ENCODE assay signal across 7 mouse cellular contexts in the genomic region with DNA sequence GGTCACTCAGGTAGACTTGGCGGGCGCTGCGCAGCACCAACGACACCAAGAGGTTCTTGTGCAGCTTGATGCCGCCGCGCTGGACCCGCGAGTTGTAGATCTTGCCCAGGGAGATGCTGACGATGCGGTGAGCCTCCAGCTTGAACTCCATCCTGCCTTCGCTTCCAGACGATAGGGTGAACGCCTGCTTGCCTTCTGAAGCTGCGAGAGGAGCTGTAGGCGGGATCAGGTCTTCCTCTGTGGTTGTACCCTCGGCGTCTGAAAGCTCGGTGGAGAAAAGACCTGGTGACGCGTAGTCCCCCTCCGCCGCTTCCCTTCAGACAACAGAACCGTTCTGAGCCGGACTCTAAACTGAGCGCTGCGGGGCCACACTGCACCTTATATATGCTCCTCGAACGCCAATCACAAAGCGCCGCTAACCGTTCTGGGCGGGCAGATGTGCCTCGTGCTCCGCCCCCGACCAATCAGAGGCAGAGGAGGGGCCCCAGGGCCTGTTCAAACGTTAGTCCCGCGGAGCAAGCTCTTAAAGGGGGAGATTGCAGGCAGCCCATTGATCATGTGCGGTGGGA. TPM values are rescaled to one million over a fixed set of nuclear protein-coding genes. Genes with fewer than 3 reads are reported as not detected.
DNase-seq lines count a peak whose midpoint lies in the region; ATAC-seq lines count a peak whose summit lies in the region.

TSS of gene Ier5 (minus strand) at position 357 of the 569 bp plus-strand sequence.

- no peaks in the 10 kb centered on the region for H3K9me3 ChIP-seq in intestine, embryonic 15.5 days
- H3K9me3 ChIP-seq in midbrain, embryonic 10.5 days (replicated peaks), result no peaks in the 10 kb centered on the region

- peak; percentile 97 to 100 for DNase-seq in adrenal gland, adult (ENCODE audit: inconsistent age in 2 of 2, low spot score in 1 of 2)
- peak; percentile 100 for DNase-seq in embryo, embryonic 10.5 days (ENCODE audit: low spot score)
- peak; percentile 96 for DNase-seq in gastrocnemius, postnatal 25 days
- peak; percentile 95 to 98 for DNase-seq in left cerebral cortex, postnatal 25 days (ENCODE audit: low spot score in 2 of 2)
- peak; percentile 97 for DNase-seq in midbrain, embryonic 10.5 days (ENCODE audit: low spot score)
- peak; percentile 91 for DNase-seq in right cerebral cortex, postnatal 4 days

- H3K4me1 ChIP-seq in intestine, embryonic 15.5 days (replicated peaks), result peaks cover 4% of the 10 kb centered on the region; the same call in 1 of the 2 replicates
- peaks cover 30% of the 10 kb centered on the region for H3K4me1 ChIP-seq in midbrain, embryonic 10.5 days

- H3K36me3 ChIP-seq in intestine, embryonic 15.5 days, result no peaks in the 10 kb centered on the region
- H3K36me3 ChIP-seq in midbrain, embryonic 10.5 days, result peaks cover 9% of the 10 kb centered on the region

- peak within 1 kb of the TSS; percentile 84 for H3K27ac ChIP-seq in intestine, embryonic 15.5 days
- peak within 1 kb of the TSS; percentile 98 for H3K27ac ChIP-seq in midbrain, embryonic 10.5 days (replicated peaks)

- peak within 1 kb of the TSS; percentile 94 for H3K4me3 ChIP-seq in intestine, embryonic 15.5 days (replicated peaks)
- H3K4me3 ChIP-seq in midbrain, embryonic 10.5 days, result peak within 1 kb of the TSS; percentile 88

- peak; percentile 97 for ATAC-seq in intestine, embryonic 15.5 days

- H3K4me2 ChIP-seq in intestine, embryonic 15.5 days (replicated peaks), result peak within 1 kb of the TSS; percentile 77

- under 1% methylated on average over 40 of the region's 40 CpGs for WGBS in intestine, embryonic 15.5 days
- under 1% methylated on average over 40 of the region's 40 CpGs for WGBS in midbrain, embryonic 10.5 days

- intact Hi-C loops in left cerebral cortex, postnatal 25 days (cut with DNase I), result loop anchor here (1.0 to 5.0 kb wide), 3 partner anchors 50 to 183 kb away; no protein-coding TSS in a partner anchor

- H3K27me3 ChIP-seq in intestine, embryonic 15.5 days (replicated peaks), result no peaks in the 10 kb centered on the region
- peaks cover 15% of the 10 kb centered on the region for H3K27me3 ChIP-seq in midbrain, embryonic 10.5 days (ENCODE audit: low read depth, poor library complexity, severe bottlenecking)

- H3K9ac ChIP-seq in intestine, embryonic 15.5 days, result peak within 1 kb of the TSS; percentile 97

RNA-seq across cellular contexts. Expression of gene Ier5, which starts in this region (rescaled TPM):
- 1 to 10 TPM; 5.5 to 7.5 TPM for total RNA-seq in gastrocnemius, postnatal 25 days (2021)
- 3.8 and 4.8 TPM in 2 replicates for polyA plus RNA-seq in intestine, embryonic 15.5 days (2015; fragmentation: Nextera tagmentation; extraction: Ambion mirVana)
- total RNA-seq in left cerebral cortex, postnatal 25 days (2021), result 10 to 100 TPM; 45.6 to 62.4 TPM
- 4.0 and 4.3 TPM in 2 replicates for polyA plus RNA-seq in midbrain, embryonic 10.5 days (2016; fragmentation: Nextera tagmentation; extraction: Ambion mirVana)

Comparison
In these comparisons a context has a peak if more than half of its experiments do, and no peak if none do; other contexts are left out.
1. Peak in every context shown above with its lines: DNase-seq, ATAC-seq, H3K4me3 ChIP-seq and H3K27ac ChIP-seq.
2. RNA of gene Ier5 (total RNA-seq): 45.6 to 62.4 TPM in left cerebral cortex, postnatal 25 days; 5.5 to 7.5 TPM in gastrocnemius, postnatal 25 days; every median in the first group is over 4 times any median in the second.